Mouse (Mus musculus) ovary, postnatal 36 days (tissue): ENCODE results near the gene Sdk2.
A peak's percentile ranks its signal among the peaks of the same experiment; 100 is the strongest.

Experiments used
- DNase-seq: peaks from one replicate; pipeline ENCODE4 v3.0.0; 2022; ENCODE audit warnings: low spot score, mixed read lengths

Gene Sdk2

DNA sequence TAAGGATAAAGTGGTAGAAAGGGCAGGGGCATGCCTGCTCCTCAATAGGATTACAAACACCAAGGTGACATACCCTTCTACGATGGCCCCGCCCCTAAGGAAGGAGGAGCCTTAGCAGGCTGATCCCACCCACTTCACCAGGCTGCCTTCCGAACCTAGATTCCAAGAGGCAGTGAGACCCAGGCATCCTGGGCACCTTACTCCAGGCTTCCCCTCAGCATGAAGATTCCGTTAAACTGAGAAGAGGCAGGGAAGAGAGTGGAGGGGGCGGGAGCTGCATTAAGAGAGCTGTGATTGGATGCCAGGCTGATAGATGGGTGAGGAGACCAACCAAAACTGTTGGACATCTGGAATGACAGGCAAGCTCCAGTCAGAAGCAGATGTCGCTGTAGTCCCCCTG, 76.4 kb downstream of the Sdk2 start:
- peak; percentile 58 for DNase-seq

DNA sequence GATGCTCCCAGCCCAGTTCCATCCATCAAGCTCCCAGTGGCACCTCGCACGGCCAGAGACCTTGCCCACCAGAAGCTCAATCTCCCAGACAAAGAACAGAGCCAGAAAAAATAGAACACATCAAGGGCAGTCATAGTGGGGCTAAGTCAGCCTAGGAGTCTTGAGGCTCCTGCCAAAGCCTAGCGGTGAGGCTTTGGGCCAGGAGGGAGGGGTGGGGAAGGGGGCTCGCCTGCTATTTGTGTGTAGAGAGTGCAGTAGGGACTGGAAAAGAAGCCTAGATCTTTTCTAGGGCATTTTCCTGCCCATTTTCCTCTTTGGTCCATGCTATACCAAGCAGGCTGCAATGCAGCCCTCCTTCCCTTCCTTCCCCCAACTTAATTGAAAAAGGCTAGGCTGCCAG, 76.8 kb downstream of the Sdk2 start:
- DNase-seq = no peak

GRCm38 (mm10) chr11:113985826-113986416, 80.9 kb downstream of the Sdk2 start:
- DNase-seq = no peak

- no peak for DNase-seq
These were observed 84.9 kb downstream of the Sdk2 start for GRCm38 (mm10) chr11:113981732-113982503.

- DNase-seq = no peak
These were observed 85.8 kb downstream of the Sdk2 start for GRCm38 (mm10) chr11:113981088-113981487.

DNA sequence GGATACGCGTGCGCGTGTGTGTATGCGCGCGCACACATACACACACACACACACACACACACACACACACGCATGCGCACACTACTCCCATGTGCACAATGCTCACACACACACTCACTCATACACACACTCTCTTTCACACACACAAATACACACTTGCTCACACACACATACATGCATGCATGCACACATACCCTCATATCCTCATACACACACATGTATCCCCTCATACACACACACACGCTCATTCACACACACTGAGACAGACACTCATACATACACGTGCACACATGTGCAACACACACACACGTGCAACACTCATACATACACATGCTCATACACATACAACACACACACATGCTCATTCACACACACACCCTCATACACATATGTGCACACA, 88.5 kb downstream of the Sdk2 start:
- no peak for DNase-seq

DNA sequence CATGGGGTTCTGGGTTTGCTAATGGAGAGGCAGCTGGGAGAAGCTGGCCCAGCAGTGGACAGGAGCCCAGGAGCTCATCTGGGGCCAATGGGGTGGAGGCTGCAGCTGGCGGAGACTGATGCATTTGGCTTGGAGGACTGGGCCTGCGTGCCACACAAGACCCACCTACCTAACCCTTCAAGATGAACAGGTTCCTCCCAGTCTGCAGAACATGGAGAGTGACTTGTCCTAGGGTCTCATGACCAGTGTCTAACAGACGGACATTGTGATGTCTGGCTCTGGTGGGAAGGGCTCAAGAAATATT, 91.2 kb downstream of the Sdk2 start:
- no peak for DNase-seq

- no peak for DNase-seq
These were observed 91.8 kb downstream of the Sdk2 start for GRCm38 (mm10) chr11:113974876-113975666.

DNA sequence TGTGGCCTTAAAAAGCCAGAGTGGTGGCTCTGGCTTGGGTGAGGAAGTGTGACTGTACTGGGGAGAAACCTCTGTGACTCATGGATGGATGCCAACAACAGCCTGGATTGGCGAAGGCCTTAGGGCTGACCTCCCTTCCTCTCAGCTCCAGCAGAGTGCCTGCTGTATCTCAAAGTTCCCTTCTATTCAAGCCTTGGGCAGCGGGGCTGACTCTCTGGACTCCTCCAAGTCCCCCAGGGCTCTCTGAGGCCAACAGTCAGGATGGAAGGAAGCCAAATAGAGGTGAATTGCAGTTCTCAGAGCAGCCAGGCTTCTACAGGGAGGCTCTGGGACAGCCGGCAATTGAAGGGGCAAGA, 94.4 kb downstream of the Sdk2 start:
- no peak for DNase-seq

GRCm38 (mm10) chr11:113971609-113972516, 95.0 kb downstream of the Sdk2 start:
- no peak for DNase-seq

DNA sequence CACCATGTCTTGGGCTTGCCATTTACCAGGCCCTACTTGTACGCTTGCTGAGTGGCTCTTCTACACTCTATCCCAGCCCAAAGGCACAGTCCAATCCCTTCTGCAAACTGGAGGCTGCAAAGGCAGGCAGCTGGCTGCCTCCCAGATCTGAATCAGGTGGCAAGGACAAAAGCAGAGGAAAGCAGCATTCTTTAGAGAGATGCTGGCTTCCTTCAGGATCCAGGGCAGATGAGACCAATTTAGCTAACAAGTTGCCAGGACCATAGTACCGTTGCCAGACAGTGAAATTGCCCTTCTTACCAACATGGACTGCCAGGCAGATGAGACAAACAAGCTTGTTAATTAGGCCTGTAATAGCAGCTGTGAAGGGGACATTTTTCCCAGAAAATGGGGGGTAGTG, 96.8 kb downstream of the Sdk2 start:
- no peak for DNase-seq

- no peak for DNase-seq
These were observed 101.6 kb downstream of the Sdk2 start for GRCm38 (mm10) chr11:113965214-113965613.

DNA sequence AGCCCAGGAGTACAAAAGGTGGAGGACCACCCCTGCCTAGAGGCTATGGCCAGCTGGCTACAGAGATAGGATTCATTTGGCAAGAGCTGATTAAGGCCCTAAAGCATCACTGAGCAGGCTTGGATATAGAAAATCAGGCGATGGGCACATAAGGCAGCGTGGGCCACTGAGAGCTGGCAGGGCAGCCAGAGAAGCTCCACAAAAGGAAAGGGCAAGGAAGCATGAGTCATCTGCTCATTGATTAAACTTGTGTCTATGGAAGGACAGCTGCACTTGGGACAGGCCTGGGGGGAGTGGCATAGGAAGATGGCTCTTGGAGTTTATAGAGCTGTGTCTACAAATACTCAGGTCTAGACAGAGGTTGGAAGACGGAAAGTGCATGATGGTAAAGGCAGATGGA, 104.1 kb downstream of the Sdk2 start:
- no peak for DNase-seq

DNA sequence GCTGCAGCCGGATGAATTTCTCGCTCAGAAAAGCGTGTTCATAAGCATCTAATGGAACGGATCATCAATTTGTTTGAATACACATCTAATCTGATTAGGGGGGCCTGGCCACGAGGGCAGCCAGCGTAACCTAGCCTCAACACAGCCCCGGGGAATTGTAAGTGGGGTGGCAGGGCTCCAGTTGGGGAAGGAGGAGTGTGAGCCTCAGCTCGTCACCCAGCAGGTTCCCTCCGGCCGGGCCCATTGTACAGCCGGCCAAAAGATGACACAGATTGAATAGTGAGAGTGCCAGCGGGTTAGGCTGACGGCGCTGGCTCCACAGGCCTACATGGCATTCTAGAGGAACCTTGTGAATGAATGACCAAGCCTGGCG, 115.2 kb downstream of the Sdk2 start:
- DNase-seq = no peak

DNA sequence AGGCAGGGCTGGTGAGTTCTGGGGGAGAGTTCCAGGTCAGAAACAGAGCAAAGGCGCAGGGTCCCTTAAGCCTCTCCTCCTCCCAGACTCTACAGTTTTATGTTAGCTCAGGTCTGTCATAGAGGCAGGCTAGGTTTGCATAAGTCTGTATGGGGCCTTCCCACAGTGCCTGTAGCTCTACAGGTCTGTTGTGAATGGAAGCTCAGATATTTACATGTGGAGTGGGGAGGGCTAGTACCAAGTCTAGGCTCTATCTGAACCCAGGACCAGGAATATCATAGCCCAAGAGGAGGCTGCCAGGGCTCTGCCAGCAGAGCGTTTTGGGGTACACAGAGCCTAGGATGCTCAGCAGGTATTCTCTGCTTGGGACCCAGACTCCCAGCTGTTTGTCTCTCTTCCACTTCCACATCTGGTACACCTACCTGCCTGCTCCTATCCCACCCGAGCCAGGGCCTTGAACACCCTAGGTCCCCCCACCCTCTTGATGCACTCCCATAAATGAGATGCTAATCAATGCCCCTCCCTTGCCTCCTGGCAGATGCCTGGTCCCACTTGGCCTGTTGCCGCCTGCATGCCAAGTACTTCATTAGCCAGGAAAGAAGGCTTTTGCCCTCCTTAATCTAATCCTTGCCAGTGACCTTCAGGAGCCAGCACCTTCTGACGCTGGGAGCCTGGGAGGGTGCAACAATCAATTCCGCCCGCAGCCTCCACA, 115.8 kb downstream of the Sdk2 start:
- no peak for DNase-seq

DNA sequence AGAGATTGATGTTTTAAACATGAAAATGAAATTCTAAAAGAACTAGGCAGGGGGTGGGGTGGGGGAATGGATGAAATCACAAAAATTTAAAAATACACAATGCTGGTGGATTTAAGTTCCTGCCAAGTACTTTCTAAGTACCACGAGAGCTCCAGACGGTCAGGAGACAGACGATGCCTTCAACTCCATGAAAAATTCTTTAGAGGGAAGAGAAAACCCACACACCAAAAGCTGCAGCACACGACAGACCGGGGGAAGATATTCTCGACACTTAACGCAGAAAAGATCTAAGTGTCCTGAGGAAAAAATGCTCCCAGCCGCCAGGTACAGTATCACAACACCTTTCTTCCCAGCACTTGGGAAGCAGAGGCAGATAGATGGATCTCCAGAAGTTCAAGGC, 118.2 kb downstream of the Sdk2 start:
- no peak for DNase-seq

GRCm38 (mm10) chr11:113942101-113942735, 124.6 kb downstream of the Sdk2 start:
- no peak for DNase-seq

DNA sequence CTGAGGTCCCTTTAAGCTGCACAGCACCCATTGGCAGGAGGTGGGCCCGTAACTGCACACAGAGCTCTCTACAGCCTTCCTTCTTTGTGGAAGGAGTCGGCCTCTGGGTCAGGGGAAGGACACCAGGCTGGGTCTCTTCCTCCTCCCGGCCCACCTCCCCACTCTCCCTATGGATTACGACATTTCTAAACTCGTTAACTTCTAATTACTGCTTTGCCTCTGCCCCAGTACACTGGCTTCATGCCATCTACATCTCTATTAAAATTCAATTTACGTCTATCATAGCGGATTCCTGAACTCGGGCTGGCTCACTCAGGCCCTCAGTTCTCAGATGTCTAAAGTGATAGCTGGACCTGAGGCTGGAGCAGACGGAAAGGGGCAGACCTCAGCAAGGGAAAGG, 133.2 kb downstream of the Sdk2 start:
- no peak for DNase-seq

DNA sequence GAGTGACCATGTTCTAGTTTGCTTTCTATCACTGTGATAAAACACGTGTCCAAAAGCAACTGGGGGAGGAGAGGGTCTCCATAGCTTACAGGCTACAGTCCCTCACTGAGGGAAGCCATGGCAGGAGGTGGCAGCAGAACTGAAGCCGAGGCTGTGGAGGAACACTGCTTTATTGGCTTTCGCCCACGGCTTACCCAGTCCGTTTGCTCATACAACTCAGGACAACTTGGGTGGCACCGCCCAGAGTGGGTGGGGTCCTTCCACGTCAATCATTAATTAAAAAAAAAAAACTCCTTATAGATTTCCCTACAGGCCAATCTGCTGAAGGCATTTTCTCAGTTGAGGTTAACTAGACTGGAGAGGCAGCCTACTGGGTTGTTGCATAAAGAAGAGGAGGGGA, 133.9 kb downstream of the Sdk2 start:
- DNase-seq = no peak

DNA sequence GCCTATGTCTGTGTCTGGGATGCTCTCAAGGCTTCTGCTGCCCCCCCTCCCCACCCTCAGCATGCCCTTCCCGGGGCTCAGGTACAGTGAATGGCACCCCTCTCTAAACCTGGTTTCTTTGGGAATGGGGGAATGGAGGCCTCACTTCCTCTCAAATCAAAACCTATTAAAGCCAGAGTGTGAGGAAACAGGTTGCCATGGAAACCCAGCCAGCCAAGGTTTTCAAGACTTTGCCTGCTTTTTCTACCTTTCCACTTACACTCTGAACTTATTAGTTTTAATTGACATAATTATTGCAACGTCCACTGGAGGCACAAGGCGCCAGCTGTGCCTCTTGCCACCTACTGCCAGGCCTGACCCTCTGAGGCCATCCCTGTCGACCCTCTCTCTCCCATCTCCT, 135.1 kb downstream of the Sdk2 start:
- DNase-seq = no peak

- DNase-seq = no peak
These were observed 136.7 kb downstream of the Sdk2 start for GRCm38 (mm10) chr11:113930112-113930511.
